Mouse (Mus musculus) ovary, postnatal 36 days (tissue): ENCODE measurements around the gene Olfr1287.

ENCODE experiments used
- DNase-seq: peaks from one replicate; pipeline ENCODE4 v3.0.0; 2022; ENCODE audit warnings: low spot score, mixed read lengths

Gene Olfr1287

GRCm38 (mm10) chr2:111448842-111449241 is at the start of gene Olfr1287:
TSS of gene Olfr1287 (plus strand) at chr2:111449142.
- no peak for DNase-seq

GRCm38 (mm10) chr2:111422931-111423330 is 26.0 kb upstream of the Olfr1287 start, which contains the start of gene Olfr1286:
TSS of gene Olfr1286 (minus strand) at chr2:111423115.
- DNase-seq, result no peak

GRCm38 (mm10) chr2:111473801-111474200 is 24.9 kb downstream of the Olfr1287 start, which contains the start of gene Olfr1288:
TSS of gene Olfr1288 (plus strand) at chr2:111474101.
- DNase-seq, result no peak

- no peak for DNase-seq
Observed at GRCm38 (mm10) chr2:111480519-111480918, 31.6 kb downstream of the Olfr1287 start, which contains the start of gene Olfr1289. TSS of gene Olfr1289 (plus strand) at chr2:111480819.

- DNase-seq, result no peak
Observed at GRCm38 (mm10) chr2:111493729-111494128, 44.8 kb downstream of the Olfr1287 start, which contains the start of gene Olfr1290. TSS of gene Olfr1290 (minus strand) at chr2:111493829.

- no peak for DNase-seq
Observed at GRCm38 (mm10) chr2:111496880-111497279, 47.9 kb downstream of the Olfr1287 start, which contains the start of gene Olfr1291-ps1. TSS of gene Olfr1291-ps1 (plus strand) at chr2:111497180.
